Mouse (Mus musculus): ENCODE measurements around the gene Nmnat3.

Gene Nmnat3

DNA sequence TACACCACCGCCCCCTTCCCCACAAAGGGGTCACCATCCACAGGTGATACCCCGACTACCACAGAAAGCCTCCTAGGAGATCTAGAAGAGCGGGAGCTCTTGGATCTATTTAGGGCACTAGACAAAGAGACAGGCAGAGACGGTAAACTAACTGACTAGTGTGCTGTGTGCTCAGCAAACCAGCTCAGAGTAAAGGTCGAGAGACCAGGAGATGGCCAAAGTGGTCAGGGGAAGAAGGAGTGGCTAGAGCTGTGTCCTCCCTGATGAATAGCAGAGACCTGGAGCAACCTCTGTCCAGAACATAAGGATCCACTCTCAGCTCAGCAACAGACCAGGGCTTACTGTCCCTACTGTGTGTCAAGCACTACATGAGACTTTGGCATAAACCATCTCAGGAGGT is 135.4 kb downstream of the Nmnat3 start, which contains the start of gene Rbp1:
Gene Rbp1 (plus strand): TSS at position 306 of the 400 bp plus-strand sequence.
- no peak for DNase-seq (ENCODE audit: low spot score)

DNA sequence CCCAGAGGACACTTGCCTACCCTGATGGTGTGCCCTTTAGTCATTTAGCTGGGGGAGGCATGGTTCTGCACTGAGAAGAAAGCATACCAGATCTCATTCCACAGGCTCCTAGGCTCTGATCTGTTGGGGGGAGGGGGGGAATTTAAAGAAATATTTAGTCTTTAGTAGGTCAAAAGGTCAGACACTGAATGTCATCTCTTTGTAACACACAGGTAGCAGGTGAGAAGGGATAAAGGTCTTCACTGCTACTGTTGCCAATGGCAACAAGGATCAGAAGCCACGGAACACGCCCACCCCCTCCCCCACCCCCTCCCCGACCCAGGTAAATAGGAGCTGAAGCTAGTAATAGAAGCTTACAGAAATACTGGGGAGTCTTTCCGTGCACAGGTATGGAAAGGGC is 136.5 kb downstream of the Nmnat3 start:
- DNase-seq (ENCODE audit: low spot score), result no peak

DNA sequence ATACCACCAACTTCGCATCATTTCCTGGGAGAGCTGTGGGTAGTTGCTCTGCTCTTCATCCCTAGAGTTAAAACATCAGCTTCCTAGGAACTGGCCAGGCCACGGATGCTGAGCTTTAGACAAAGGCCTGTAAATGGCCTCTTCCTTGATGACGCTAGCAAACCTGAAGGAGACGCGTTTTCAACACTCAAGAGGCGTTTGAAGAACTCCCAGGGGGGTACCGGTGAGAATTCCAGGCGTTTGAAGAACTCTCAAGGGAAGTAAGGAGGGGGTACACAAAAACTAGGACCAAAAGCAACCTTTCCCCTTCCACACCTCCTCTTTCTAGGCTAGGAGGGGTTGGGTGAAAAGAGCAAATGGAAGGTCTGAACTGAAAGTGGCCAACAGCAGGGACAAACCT is 137.1 kb downstream of the Nmnat3 start:
- DNase-seq (ENCODE audit: low spot score), result no peak

DNA sequence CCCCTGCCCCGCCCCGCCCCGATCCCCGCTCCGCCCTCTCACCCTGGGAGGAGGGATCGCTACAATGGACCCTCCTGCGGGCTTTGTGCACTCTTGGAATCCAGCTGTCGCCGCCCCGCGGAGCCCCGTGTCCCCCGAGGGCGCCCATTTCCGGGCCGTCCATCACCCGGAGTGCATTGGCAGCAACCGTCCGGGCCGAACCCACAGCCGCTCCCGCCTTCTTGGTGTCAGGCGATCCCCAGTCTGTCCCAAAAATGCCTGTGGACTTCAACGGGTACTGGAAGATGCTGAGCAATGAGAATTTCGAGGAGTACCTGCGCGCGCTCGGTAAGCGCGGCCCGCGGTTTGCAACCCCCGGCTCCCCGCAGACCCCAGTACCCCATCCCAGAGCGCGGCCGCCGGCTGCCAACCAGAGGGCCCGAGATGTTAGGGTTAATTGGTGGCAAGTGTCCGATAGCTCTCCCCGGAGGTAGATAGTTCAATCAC is 137.5 kb downstream of the Nmnat3 start:
- peak; percentile 32 for DNase-seq (ENCODE audit: low spot score)

DNA sequence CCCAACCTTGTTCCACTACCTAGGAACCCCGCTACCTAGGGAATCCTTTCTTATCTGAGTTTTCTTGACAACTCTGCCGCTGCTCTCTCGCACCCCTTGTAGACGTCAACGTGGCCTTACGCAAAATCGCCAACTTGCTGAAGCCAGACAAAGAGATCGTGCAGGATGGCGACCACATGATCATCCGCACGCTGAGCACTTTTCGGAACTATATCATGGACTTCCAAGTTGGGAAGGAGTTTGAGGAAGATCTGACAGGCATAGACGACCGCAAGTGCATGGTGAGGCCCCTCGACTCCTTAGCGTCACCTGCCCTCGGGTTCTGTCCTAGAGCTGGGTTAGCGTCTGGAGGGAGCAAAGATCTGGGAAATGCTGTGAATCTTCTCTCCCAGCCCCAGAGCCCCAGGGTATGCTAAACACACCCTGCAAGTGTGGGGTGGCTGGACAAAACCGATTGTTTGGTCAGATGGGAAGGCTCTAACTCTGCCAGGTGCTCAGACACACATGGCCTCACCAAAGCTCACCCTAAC is 138.2 kb downstream of the Nmnat3 start:
- no peak for DNase-seq (ENCODE audit: low spot score)

DNA sequence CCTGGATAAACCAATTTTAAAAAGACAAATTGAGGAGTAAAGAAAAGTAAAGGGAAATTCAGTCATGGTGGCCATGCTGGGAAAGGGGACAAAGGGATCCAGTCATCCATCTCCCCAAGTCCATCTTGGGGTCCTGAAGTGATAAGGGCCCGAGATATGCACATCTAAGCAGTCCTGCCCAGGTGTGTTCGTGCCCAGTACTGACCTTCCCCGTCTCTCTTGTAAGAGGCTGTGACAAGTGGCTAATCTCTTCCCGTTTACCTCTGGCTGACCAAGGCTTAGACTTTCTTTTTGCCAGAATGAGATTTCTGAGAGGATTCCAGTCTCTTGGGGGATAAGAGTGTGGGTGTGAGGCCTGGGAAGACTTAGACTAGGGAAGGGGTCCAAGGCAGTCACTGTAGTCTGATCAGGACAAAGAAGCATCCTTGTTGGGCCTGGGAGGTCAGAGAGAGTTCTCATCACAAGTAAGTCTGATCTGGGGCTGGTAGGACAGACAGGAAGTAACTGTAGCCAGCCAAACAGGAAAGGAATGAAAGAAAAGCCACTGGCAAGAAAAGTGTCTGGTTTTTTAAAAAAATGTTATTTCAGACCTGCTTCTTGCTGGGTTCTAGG is 140.8 kb downstream of the Nmnat3 start:
- no peak for DNase-seq (ENCODE audit: low spot score)

DNA sequence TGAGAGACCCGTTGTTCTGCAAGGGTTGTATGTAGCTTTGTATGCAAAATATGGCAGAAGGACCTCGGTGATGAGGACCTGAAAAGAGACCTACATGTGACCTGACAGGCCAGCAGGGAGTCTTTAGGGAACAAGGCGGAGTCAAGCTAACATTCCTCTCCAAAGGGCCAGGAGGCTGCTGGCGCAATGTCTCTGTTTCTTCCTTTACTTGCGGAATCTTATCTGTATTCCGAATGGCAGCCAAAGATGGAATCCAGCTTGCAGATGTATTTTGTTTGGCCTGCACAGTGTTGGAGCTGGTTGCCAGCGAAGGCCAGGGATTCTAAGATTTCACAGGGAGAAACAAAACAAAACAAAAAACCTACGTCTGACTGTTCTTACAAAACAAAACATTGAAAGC is 141.5 kb downstream of the Nmnat3 start:
- DNase-seq (ENCODE audit: low spot score), result peak; percentile 24

DNA sequence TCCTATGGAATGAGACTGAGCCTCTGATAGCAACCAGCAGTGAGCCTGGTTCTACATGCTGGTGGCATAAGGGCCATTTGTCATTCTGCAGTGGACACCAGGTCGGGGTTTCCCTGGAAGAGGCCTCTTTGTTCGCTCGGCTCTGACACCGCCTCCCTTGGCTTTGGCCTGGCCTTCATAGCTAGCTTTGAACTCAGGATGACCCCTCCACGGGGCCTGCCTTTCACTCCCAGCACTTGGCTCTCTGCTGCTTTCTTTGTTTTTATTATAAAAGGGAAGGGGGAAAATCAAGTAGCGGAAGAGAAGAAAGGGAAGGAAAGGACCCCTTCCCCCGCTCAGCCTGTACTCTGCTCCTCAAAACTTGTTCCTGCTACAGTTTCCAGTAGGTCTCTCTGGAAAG is 142.6 kb downstream of the Nmnat3 start:
- no peak for DNase-seq (ENCODE audit: low spot score)

DNA sequence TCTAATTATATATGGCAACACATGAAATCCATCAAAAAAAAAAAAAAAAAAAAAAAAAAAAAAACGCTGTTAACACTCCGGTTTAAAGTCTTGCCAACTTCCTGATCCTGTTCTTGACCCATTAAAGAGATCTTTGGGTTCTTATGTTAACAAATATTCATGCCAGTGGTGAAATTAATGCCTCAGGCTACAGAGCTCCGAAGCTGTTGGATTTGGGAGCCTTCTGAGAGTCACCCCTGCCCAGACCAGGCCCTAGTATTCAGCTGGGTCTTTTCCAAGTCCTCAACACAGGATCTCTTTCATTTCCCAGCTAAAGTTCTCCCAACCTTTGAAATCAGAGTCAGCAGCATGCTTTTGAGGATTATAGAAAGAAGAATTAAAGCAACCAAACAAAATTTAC is 143.3 kb downstream of the Nmnat3 start:
- no peak for DNase-seq (ENCODE audit: low spot score)

DNA sequence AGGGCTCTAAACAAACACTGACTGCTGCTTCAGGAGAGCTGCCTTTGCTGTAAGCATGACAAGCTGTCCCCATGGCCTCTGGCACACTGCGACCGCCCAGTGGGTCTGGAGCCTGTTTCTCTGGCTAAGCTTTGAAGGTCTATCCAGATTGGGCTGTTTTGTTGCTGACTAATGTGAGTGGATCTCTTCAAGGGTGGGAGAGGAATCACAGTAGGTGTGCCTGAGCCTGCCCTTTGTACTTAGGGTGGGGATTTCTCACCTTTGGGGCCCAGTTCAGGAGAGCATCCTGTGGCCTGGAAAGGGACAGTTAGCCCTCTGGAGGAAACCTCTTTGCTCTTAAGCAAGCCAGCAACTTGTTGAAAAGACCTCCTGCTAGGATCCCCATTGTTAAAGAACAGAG is 145.8 kb downstream of the Nmnat3 start:
- DNase-seq (ENCODE audit: low spot score), result no peak

DNA sequence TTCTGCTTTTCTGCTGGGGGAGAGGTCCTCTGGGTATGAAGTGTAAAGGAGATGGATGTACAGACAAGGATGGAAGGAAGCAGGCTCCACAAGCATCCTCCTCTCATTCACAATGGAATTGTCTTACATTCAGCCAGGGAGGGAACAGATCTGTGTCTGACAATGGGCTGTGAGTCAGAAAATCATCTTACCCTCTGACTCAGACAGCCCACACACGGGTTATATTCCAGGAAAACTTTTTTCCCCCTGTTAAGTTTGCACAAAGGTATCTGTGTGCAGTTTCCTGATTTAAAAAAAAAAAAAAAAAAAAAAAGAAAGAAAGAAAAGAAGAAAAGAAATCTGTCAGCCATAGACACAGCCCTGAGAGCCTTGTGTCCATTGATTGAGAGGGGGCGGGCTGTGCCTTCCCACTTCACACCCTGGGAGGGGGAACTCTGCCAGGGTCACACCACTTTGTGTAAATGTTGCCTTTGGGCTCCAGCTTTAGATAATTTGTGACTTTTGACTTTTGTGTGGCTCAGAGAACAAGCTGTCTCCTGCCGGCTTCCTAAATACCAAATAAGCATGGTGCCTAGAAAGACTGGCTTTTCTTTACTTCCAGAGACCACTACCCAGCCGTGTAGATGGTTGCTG is 146.8 kb downstream of the Nmnat3 start:
- DNase-seq (ENCODE audit: low spot score), result no peak

DNA sequence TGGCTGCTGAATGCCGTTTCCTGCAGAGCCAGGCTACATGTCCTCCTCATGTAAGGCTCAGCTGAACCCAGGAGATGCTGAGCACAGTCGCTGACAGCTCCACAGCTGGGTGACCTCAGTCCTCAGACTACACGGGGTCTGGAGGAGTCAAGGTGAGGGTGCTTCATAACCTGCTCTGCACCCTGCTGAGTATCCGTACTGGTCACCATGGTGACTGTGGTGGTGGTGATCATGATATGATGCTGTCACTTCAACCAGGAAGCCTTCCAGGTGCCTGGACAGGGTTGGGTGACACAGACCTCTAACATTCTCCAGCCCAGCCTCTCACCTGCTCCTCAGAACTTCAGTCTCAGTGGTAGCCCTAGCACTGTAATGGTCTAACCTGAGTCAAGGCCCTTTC is 150.6 kb downstream of the Nmnat3 start:
- no peak for DNase-seq (ENCODE audit: low spot score)

DNA sequence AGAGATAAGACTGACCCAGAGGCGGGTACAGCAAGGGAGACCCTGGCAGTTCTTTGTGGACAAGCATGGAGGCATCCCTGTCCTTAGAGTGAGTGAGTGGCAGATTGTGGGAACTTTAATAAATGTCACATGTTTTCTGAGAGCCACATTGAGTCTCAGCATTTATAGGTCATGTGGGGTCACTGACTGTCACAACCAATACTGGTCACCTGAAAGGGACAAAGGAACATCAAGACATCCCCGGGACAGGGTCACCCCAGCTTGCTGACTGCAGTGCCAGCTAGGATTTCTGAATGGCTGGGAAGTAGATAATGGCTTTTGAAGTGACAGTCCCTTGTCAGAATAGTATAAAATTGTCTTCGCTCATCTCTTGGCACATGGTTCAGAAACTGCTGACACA is 151.9 kb downstream of the Nmnat3 start:
- no peak for DNase-seq (ENCODE audit: low spot score)

DNA sequence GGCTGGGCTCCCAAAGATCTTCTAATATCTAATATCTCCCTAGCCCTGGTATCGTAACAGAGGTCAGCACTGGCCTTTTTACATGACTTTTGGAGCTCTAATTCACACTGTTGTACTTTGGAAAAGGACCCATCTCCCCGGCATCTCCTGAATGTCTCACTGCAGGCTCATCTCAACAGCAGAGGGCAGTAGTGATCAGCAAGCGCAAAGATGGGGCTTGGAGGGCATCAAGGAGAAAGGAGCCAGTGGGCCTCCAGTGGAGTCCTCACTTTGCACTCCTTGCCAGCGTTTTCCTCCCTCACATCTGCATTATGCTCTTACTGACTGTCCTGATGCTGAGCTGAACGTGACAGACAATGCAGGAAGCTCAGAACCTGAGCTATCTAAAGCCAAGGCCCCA is 155.4 kb downstream of the Nmnat3 start:
- DNase-seq (ENCODE audit: low spot score), result peak; percentile 35

DNA sequence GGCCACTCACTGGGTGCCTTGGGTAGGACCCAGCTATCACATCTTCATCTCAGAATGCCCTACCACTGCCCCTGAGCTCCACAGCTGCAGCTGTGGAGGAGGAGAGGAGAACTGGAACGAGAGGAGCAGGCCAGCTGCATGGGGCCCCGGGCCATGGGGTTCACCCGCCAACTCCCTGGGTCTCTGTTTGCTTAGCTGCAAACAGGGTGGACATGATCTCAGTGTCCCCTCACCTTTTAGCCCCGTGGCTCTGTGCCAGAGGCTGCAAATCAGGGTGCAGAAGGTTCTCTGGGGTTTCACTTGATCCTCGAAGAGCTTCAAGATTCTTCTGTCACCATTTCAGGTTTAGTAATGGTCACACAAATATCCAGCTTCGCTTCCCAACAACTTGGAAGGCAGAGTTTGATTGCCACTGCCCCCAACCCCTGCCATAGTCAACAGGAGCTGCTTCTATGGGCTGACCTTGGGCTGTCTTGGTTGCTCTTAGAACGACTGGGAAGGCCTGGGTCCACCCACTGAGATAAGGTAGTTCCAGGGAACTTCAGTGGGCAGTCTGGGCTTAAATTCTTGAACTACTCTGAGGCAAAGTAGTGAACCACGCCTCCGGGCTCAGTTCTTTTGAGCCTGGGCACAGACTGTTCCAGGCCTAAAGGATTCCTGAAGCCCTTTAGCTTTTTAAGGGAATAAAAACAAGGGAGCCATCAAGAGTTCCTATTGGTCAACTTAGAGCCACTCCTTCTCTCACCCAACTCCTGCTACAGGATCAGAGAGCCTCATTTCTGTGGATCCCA is 158.3 kb downstream of the Nmnat3 start:
- no peak for DNase-seq (ENCODE audit: low spot score)

DNA sequence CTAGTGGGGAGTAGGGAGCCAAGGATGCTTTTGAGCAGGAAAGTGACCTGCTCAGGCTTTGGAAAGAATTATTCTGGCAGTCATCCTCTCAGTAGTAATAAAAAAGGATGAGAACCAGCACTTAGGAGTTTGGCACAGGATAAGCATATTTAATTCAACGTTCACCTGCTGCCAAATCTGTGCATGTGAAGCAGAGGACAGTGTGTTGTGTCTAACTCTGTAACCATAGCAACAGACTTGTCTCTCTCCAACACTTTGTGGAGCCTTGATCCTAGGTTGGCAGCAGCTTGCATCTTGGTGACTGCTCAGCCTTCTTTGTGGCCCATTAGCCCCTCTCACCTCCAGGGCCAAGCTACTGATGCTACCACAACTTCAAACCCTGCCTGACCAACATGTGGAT is 163.7 kb downstream of the Nmnat3 start:
- no peak for DNase-seq (ENCODE audit: low spot score)

DNA sequence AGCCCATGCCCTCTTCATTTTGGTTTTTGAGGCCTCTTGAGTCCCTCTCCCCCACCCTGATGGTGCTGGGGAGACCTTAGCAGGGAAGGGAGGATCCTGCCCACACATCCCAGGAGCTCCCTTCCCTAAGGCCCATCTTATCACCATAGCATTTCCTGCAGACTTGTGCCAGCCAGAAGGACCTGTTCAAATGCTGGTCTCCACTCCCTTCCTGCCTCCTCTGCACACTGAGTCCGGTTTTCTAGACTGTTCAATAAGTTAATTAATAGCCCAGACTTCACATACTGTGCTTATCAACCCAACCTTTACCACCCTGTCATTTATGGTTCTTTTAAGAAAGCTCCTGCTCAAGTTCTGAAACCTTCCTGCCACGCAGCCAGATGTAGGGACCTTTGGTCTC is 179.5 kb downstream of the Nmnat3 start:
- no peak for DNase-seq (ENCODE audit: low spot score)

Data from urinary bladder, postnatal 25 days (tissue).